Mouse (Mus musculus): ENCODE data around the gene Calhm3.
"Not testable (repeated sequence)": the region's sequence is repeated elsewhere in the genome, so short reads cannot be mapped to it uniquely, and the experiment has no call there.

Calhm3 gene

DNA sequence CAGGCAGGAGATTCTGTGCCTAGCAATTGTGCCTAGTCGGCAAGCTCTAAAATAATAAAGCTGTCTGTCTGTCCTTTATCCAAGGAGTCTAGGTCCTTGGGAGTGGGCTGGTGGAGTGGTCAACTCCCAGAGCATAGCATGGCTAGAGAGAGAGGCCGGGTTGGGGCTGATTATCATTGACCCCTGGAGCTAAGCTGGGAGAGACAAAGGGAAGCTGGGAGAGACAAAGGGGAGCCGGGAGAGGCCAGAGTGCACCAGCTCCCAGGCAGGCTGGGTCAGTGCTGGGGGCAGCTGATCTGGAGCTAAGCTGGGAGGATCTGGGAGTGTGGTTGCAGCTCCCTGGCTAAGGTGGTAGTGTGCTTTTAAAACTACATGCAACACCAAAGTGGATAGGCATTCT is 9.2 kb upstream of the Calhm3 start:
- DNase-seq: no peak

DNA sequence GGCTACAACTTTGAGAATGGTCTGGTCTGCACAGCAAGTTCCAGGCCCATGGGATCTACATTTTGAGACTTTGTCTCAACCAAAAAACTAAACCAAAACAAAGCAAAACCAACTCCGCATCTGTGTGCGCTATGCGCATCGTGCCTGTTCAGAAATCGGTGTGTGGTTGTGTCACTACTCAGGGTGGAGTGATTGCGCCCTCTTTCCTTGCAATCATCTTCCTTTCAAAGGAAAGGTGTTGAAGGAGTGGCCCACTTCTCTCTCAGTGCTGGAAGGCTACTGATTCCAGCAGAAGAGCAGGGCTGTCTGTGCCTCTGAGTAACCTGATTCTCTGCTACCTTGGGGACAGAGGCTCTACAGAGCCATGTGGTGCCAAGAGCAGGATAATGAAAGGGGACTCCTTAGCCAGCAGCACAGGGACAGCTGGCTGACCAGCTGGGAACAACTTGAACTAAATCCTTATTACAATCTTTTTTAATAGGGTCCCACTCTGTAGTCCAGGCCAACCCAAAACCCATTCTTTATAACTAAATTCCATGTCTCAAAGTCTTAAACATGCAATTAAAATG is 5.7 kb upstream of the Calhm3 start:
- DNase-seq: no peak

DNA sequence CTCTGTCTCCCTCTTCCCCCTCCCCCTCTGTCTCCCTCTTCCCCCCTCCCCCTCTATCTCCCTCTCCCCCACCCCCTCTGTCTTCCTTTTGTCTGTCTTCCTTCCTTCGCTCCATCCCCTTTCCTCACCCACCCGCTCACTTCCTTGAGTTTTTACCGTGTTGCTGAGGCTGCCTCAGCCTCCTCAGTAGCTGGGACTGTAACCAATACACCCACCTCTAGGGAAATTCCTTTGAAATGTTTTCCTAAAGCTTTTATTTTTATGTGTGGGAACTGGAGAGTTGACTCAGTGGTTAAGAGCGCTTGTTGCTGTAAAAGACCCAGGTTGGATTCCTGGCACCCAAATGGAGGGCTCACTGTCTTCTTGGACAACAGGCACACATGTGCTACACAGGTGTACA is 4.1 kb upstream of the Calhm3 start:
- DNase-seq: no peak

DNA sequence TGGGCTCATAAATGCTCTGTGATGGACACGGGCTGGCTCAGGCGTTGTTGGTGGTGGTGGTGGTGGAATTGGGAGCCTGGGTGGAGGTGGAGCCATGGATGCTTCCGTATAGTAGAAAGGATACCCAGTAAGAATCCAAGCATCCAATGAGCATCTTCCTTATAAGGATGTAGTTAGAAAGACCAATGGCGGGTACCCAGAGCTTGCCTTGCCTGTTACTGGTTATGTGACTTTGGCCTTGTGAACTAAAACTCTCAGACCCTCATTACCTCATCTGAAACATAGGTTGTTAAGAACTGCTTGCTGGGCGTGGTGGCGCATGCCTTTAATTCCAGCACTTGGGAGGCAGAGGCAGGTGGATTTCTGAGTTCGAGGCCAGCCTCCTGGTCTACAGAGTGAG is 3.8 kb downstream of the Calhm3 start:
- no peak for DNase-seq

DNA sequence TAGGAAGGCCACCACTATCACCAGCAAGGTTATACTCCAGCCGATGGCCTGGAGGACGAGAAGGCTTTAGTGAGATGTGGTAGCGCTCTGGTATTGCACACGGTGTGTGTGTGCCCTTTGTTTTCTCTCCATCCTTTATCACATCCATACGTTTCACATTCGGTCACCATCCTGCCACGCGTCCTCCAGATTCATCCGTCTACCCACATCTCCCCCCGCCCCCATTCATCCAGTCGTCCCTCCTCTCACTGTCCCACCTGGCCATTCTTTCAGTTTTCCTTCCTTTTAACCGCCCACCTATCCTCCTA is 5.5 kb downstream of the Calhm3 start:
- no peak for DNase-seq

DNA sequence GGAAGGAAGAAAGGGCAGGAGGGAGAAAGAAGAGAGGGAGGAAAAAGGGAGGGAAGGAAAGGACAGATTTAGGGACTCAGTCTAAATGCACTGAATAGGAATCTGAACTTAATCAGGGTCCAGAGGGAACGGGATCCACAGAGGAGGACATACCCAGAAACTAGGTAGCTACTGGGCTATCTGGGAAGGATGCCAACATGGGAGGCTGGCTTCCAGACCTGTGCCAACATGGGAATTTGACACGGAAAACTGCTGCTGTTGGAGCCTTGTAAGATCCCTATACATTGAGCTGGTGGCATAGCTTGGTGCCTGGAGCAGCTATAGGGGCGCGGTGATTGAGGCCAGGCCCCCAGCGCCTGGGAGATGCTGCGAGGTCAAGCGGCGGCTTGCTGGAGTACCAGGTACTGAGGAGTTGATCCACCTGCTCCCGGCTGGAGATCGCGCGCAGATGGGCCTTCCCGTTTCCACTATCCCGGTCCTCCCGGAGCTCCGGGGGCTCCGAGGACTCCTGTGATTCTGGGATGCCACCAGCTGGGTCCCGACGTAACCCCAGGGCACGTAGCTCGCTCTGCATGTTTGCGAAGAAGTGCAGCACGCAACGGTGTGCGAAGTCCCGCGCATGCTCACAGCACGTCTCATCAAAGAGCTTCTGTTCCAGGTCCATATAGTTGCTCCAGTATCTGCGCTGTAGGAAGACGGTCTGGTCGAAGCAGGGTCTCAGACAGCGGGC is 6.1 kb downstream of the Calhm3 start:
- DNase-seq: no peak

DNA sequence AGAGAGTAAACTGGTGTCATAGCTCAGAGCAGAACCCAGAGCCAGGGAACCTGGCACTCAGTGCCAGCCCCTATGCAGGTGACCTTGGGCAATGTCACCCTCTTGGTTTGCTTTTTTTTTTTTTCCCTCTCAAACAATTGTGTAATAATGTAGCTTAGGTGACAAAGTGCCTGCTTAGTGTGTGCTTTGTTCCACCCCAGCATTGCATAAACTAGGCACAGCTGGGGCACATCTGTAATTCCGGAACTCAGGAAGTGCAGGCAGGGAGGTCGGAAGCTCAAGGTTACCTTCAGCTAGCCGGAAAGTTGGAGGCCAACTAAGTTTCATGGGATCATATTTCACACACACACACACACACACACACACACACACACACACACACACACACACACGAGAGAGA is 7.7 kb downstream of the Calhm3 start:
- no peak for DNase-seq

DNA sequence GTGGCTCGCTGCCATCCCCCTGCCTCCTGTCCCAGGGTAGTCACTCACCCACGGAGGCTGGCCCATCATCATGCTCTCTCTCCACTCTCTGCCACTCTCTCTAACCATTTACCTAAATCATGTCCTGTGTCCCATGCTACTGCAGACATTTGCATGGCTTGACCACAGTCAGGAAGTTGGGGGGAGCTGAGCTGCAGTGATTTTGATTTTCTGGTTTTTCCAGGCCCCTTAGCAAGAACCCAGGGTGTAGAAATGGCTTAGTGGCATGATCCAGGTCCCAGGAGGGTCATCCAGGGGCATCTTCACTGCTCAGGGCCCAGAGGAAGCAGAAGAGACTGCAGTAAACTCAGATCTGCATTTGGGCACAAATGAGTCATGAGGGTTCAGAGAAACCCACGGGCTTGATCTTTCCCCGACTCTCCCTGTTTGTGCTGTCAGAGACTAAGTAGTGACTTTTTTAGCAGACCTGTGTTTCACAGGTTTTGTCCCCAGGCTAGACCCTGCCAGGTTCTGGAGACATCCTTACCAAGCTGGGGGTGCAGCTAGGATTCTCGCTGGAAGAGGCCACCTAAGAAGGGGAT is 9.2 kb downstream of the Calhm3 start:
- DNase-seq: no peak

DNA sequence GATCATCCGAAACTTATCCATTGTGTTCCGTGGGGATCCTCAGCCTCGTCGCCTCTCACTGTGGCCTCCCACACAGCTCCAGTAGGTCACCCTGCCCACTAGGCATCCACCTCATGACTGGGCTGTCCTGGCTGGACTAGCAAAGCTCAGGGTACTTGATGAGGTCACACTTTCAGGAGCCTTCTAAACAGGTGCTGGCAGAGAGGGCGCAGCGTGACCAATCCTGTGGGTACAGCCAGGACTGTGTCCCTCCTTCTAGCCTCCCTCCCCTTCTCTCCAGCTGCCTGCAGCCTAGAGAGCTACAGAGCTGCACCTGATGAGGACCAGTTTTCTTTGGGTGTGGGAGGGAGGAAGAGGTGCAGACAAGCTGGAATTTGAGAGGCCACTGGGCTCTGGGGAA is 13.4 kb downstream of the Calhm3 start, which contains the start of gene Calhm1:
Calhm1 (minus strand) TSS at position 101 of the 400 bp plus-strand sequence.
- no peak for DNase-seq

DNA sequence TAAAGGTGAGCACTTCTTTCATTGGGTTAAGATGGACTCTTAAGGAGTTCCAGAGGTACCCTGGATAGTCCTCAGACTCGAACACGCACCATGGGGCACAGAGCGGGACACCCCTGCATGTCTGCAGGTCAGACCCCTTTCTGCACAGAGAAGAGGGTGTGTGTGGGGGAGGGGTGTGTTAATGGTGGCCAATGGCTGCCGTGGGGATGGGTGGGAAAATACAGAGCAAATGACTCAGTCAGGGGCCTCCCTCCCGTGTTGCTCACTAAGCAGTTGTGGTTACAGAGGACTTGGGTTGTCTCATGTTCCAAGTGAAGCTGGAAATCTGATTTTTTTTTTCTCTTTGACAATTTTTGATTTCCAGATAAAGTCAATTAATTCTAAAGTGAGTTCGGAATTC is 15.1 kb downstream of the Calhm3 start:
- DNase-seq: no peak

DNA sequence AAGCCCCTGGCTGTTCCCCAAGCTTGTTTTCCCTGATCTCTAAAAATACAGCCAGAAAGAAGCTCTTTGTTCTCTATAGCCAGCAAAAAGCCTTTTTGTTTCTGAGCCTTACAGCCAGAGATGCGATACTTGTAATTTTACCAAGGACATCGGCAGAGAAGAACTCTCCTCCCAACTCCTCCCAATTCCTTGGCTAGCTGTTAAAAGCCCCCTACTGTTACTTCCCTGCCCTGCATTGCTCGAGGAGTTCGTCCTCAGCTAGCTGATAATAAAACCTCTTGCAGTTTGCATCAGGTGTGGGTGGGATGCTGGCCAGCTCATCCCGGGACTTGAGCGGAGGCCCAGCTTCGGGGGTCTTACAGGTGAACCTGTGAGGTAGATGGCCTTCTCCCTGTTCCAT is 18.0 kb downstream of the Calhm3 start:
- DNase-seq: not testable (repeated sequence)

DNA sequence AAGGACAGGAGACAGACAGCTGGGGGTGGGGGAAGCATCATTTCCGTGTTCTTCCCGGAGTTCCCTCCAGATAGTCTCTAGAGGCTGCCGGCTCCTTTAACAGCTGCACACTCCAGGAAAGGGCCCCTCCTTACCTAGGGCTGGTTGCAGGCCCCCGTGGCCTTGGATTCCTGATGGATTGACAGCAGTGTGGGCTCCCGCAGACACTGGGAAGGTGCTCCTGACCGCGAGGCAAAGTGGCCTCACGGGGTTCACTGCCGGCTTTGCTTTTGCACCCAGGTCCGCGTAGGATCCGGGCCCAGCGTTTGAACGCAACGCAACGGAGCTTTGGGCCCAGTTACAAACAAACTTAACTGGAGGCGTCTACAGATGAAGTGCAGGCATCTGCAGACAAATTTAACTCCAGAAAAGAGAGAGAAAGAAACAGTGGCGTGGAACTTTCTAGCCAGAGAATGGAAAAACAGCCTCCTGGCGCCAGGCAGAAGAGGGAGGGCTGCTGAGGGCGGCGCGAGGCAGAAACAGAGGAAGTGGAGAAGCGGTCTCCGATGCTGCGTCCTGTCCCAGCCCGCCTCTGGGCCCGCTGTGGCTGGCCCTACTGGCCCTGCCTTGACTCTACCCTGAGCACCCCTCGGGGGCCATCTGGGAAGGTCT is 19.7 kb downstream of the Calhm3 start, which contains the start of gene Calhm2:
Calhm2 (minus strand) TSS at position 524 of the 651 bp plus-strand sequence.
- DNase-seq: peak; percentile 42

DNA sequence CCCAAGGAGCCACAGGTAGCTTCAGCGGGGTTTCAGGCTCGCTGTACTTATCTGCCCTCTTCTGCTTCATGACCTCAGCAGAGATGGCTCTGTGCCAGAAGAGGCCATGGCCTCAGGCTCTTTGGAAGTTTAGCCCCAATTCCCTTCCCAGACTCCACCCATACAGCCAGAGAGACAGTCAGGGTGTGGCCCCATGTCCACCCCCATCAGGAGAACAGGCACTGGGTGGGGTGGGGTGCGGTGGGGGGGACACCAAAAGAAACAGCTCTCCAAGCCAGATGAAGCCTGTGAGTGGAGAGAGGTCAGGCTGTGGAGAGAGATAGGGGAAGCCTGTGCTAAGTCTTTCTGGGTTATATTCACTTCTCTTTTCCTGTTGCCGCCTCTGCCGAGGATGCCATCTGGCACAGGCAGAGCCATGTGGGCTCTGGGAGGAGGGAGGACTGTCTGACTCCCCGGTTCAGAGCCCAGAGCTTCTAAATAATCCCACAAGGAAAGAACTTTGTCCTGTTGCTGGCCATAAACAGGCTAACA is 20.4 kb downstream of the Calhm3 start:
- peak; percentile 78 for DNase-seq

DNA sequence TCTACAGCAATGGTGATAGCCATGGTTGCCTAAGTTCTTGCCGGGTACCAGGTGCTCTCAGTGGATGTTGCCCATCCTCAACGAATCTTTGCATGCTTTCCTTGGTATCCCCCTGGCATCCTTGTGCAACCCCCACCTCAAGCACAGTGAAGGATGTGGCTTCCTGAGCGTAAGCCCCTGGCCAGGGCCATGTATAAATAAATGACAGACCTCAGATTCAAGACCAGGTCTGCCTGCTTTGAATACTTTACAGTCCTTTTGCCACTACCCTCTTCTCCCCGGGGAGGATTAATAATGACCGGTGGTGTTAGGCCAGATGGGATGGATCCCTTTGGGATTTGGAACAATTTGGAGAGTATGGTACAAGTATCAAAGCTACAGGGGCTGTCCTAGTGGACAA is 21.4 kb downstream of the Calhm3 start:
- no peak for DNase-seq

DNA sequence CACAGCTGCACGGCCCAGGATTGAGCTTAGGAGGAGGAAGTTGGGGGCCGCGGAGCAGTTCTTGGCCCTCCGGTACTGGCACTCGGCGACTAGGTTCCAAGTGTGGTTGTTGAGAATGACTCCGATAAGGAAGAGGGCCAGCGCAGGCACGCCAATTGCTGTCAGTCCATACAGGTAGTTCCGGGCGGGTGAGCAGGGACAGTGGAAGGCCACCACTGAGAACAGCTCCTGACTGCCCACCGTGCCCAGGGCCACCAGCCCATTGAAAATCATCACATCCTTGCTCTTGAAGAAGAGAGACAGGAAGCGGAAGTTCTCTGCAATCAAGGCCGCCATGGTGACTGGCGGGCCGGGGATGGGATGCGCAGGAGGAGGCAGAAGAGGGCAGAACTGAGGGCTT is 22.0 kb downstream of the Calhm3 start:
- DNase-seq: no peak

DNA sequence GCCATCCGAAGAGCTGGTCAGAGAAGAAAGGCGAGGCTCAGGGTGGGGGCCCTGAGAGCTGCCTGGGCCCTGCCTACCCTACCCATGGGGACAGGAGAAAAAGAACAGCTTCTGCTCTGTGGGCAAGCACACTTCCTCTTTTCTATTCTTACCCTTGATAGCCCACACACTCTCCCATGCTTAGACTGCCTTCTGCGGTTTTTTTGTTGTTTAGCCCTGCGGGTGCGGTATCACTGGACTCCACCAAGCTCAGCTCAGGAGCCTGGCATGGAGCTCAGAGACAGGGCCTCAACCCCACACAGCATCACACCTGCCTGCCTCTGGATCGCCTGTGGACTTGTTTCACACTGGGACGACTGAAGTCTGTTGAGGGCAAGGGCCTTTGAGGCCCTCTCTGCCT is 24.4 kb downstream of the Calhm3 start:
- peak; percentile 57 for DNase-seq

DNA sequence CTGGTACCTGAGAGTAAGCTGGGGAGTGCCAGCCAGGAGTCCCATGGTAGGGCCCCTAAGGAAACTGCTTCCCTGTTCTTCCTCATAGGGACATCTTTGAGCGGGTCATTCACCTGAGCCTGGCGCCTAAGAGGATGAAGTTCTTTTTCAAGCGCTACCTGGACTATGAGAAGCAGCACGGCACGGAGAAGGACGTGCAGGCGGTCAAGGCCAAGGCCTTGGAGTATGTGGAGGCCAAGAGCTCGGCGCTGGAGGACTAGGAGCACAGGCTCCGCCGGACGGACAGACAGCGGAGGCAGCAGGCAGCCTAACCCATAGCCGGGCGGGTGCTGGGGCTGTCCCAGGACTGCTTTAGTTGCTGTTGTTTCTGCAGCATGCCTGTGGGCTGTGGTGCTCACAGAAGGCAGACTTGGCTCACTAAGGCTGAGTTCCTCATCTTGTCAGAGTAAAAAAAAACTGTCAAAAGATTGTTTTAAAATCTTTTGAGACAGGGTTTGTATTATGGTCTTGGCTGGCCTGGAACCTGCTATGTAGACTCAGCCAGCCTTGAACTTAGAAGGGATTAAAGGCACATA is 26.9 kb downstream of the Calhm3 start:
- DNase-seq: no peak

DNA sequence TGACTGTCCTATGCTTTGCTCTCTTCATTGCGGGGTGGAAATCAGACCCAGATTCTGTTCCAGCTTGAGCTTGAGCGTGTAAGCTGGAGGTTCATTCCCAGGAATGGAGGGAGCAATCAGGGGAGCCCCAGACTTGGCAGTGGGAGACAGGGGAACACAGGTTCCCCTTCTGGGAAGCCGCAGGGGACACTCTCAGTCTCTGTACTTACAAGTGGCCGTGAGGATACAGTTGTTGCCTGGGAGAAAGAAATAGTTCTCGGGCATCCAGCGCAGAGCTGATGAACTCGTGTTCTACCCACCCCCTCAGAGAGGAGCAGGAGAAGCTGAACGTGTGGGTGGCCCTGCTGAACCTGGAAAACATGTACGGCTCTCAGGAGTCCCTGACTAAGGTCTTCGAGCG is 28.7 kb downstream of the Calhm3 start:
- no peak for DNase-seq

DNA sequence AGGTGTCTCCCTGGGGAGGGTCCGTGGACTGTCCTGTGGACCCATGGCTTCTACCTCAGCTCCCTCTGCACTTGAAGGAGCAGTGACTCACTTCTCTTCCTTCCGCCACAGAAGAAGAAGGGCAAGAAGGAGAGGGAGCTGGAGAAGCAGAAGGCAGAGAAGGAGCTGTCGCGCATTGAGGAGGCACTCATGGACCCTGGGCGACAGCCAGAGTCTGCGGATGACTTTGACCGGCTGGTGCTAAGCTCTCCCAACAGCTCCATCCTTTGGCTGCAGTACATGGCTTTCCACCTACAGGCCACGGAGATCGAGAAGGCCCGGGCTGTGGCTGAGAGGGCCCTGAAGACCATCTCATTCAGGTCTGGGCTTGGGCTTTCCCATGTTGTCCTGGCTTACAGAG is 29.4 kb downstream of the Calhm3 start:
- no peak for DNase-seq

DNA sequence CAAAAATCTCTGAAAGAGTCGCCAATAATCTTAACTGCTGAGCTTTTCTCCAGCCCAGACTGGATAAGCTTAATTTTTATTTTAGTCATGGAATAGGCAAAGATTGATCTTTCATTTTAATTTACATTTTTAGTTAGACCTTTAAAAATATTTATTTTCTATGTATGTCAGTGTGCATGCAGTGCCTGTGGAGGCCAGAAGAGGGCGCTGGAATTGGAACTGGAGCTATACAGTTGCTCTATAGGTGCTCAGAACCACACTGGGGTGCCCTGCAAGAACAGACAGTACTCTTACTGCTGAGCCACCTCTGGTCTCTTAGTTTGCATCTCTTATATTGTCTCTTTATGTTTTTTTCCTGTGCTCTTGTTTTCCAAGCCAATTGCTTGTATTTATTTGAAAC is 34.8 kb downstream of the Calhm3 start:
- no peak for DNase-seq

DNA sequence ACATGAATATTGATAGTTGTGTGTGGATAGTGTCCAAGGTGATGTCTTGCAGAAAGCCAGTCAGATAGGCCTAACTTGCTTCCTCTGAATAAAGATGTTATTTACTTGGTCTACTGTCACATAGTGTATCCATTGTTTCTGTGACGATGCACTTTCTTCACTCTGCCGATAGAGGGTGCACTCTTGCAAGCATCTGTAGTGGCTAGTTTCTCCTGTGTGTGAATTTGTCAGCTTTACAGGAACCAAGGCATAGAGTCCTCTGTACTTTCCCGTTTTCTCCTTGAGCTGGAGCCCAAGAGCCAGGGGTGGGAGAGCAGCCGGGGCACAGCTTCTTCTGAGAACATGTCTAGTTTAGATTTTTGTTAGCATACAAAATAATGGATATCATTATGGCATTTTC is 36.5 kb downstream of the Calhm3 start:
- no peak for DNase-seq

DNA sequence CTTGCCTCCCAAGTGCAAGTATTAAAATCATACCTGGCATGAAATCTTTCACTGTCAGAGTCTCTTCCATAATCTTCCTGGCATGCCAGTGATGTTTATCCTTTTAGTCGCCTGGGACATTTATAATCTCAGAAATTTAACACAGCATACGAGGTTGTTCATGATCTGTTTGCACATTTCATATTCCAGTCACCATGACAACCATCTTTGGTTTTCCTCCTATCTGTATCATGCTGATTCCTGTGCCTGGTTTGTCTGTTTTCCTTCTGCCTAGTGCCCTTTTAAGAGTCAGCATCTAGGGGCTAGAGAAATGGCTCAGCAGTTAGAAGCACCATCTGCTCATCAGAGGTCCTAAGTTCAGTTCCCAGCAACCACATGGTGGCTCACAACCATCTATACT is 38.9 kb downstream of the Calhm3 start:
- peak; percentile 41 for DNase-seq

DNA sequence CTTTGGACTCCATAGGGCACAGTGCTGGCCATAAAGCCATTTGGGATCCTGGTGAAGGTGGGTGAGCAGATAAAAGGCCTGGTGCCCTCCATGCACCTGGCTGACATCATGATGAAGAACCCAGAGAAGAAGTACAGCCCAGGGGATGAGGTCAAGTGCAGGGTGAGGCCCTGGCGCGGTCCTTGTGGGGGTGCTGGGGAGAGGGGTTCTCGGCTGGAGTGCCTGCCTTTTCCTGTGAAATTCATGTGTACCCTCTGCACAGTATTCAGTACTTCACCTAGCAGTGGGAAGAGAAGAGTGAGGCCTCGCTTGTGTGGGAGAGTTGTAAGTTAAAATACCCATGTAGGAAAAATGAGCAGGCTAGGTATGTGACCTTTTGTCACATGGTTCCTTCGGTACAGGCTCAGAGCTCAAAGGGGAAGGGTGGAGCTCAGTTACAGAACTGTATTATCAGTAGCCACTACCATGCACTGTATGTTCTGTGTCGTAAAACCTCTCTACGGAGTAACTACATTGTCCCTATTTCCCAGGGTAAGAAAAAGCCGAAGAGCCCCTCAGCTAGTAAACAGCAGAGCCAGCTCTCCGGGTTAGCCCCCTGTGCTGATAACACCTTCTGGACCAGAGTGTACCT is 52.8 kb downstream of the Calhm3 start:
- no peak for DNase-seq
